Mouse (Mus musculus): Measurements from ENCODE around the gene Sft2d2. TPM values are rescaled to one million over a fixed set of nuclear protein-coding genes. Genes with fewer than 3 reads are reported as not detected.

The Sft2d2 gene
- polyA plus RNA-seq, 1 experiment, result 6.9 TPM

GRCm38 (mm10) chr1:165201445-165202012, 7.3 kb upstream of the Sft2d2 start:
- H3K27me3 ChIP-seq (ENCODE audit: control insufficient read depth, insufficient read depth, insufficient read length), result no peaks in the 10 kb centered on the region
- TF ChIP-seq CEBPB (IDR thresholded peaks at IDR 0.05; ENCODE audit: low read depth), result no peak
- no peak for TF ChIP-seq MYOD1 (IDR thresholded peaks at IDR 0.05; ENCODE audit: control insufficient read depth, insufficient read length, low read depth)
- no peak for TF ChIP-seq MYOG (IDR thresholded peaks at IDR 0.05; ENCODE audit: control insufficient read depth, extremely low read depth, insufficient read length)
- no peak for TF ChIP-seq USF1 (IDR thresholded peaks at IDR 0.05; ENCODE audit: low read depth)
- TF ChIP-seq MAX (IDR thresholded peaks at IDR 0.05), result no peak
- TF ChIP-seq FOSL1 (IDR thresholded peaks at IDR 0.05; ENCODE audit: insufficient read depth, low read length, poor library complexity, severe bottlenecking), result no peak
- no peak for TF ChIP-seq CTCF (IDR thresholded peaks at IDR 0.05; ENCODE audit: control insufficient read depth, insufficient read depth, insufficient read length)
- H3K79me3 ChIP-seq (ENCODE audit: low read depth), result no peaks in the 10 kb centered on the region
- H3K36me3 ChIP-seq (ENCODE audit: control insufficient read depth, insufficient read depth), result no peaks in the 10 kb centered on the region
- no peak overlapping the region for H3K4me3 ChIP-seq (ENCODE audit: insufficient read depth, poor library complexity, severe bottlenecking)
- H3K79me2 ChIP-seq (ENCODE audit: control insufficient read depth, insufficient read depth), result no peaks in the 10 kb centered on the region
- no peak overlapping the region for H3ac ChIP-seq (ENCODE audit: control insufficient read depth, insufficient read length, low read depth)

GRCm38 (mm10) chr1:165200748-165201147, 6.5 kb upstream of the Sft2d2 start:
- Histone ChIP-seq H3K27me3 (ENCODE audit: control insufficient read depth, insufficient read depth, insufficient read length) (no peaks in the 10 kb centered on the region), H3K79me3 (ENCODE audit: low read depth) (no peaks in the 10 kb centered on the region), H3K36me3 (ENCODE audit: control insufficient read depth, insufficient read depth) (no peaks in the 10 kb centered on the region), H3ac (ENCODE audit: control insufficient read depth, insufficient read length, low read depth) (no peak overlapping the region), H3K4me3 (ENCODE audit: insufficient read depth, poor library complexity, severe bottlenecking) (no peak overlapping the region), H3K79me2 (ENCODE audit: control insufficient read depth, insufficient read depth) (no peaks in the 10 kb centered on the region)
- TF ChIP-seq MYOG (IDR thresholded peaks at IDR 0.05; ENCODE audit: control insufficient read depth, extremely low read depth, insufficient read length) (no peak), FOSL1 (IDR thresholded peaks at IDR 0.05; ENCODE audit: insufficient read depth, low read length, poor library complexity, severe bottlenecking) (no peak), CTCF (IDR thresholded peaks at IDR 0.05; ENCODE audit: control insufficient read depth, insufficient read depth, insufficient read length) (no peak), USF1 (IDR thresholded peaks at IDR 0.05; ENCODE audit: low read depth) (no peak), MYOD1 (IDR thresholded peaks at IDR 0.05; ENCODE audit: control insufficient read depth, insufficient read length, low read depth) (no peak), MAX (IDR thresholded peaks at IDR 0.05) (no peak), CEBPB (IDR thresholded peaks at IDR 0.05; ENCODE audit: low read depth) (no peak)

DNA sequence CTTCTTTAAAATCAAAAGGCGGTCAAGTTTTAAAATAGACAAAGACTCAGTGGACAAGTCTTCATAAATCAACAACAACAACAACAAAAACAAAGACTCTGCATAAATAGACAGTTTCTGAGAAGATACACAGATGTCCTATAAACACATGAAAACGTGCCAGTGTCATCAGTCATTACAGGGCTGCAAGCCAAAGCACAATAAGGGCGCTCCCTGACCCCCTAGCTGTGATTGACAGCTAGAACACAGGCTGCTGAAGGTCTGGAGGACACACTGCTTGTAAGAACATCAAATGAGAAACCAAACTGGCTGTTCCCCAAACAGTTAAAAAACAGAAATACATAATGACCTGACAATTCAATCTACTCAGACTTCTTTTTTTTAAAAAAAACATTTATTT, 5.4 kb upstream of the Sft2d2 start:
- Histone ChIP-seq H3K27me3 (ENCODE audit: control insufficient read depth, insufficient read depth, insufficient read length) (no peaks in the 10 kb centered on the region), H3K79me2 (ENCODE audit: control insufficient read depth, insufficient read depth) (no peaks in the 10 kb centered on the region), H3ac (ENCODE audit: control insufficient read depth, insufficient read length, low read depth) (no peak overlapping the region), H3K79me3 (ENCODE audit: low read depth) (no peaks in the 10 kb centered on the region), H3K36me3 (ENCODE audit: control insufficient read depth, insufficient read depth) (no peaks in the 10 kb centered on the region), H3K4me3 (ENCODE audit: insufficient read depth, poor library complexity, severe bottlenecking) (no peak overlapping the region)
- TF ChIP-seq MAX (IDR thresholded peaks at IDR 0.05) (no peak), CEBPB (IDR thresholded peaks at IDR 0.05; ENCODE audit: low read depth) (no peak), MYOD1 (IDR thresholded peaks at IDR 0.05; ENCODE audit: control insufficient read depth, insufficient read length, low read depth) (no peak), FOSL1 (IDR thresholded peaks at IDR 0.05; ENCODE audit: insufficient read depth, low read length, poor library complexity, severe bottlenecking) (no peak), CTCF (IDR thresholded peaks at IDR 0.05; ENCODE audit: control insufficient read depth, insufficient read depth, insufficient read length) (no peak), MYOG (IDR thresholded peaks at IDR 0.05; ENCODE audit: control insufficient read depth, extremely low read depth, insufficient read length) (no peak)

- H3ac ChIP-seq (ENCODE audit: control insufficient read depth, insufficient read length, low read depth), result no peak overlapping the region
- no peak overlapping the region for H3K4me3 ChIP-seq (ENCODE audit: insufficient read depth, poor library complexity, severe bottlenecking)
- H3K79me3 ChIP-seq (ENCODE audit: low read depth), result no peaks in the 10 kb centered on the region
- H3K27me3 ChIP-seq (ENCODE audit: control insufficient read depth, insufficient read depth, insufficient read length), result no peaks in the 10 kb centered on the region
- no peaks in the 10 kb centered on the region for H3K36me3 ChIP-seq (ENCODE audit: control insufficient read depth, insufficient read depth)
- TF ChIP-seq MAX (IDR thresholded peaks at IDR 0.05) (no peak), MYOG (IDR thresholded peaks at IDR 0.05; ENCODE audit: control insufficient read depth, extremely low read depth, insufficient read length) (no peak), MYOD1 (IDR thresholded peaks at IDR 0.05; ENCODE audit: control insufficient read depth, insufficient read length, low read depth) (no peak), USF1 (IDR thresholded peaks at IDR 0.05; ENCODE audit: low read depth) (no peak), CEBPB (IDR thresholded peaks at IDR 0.05; ENCODE audit: low read depth) (no peak), CTCF (IDR thresholded peaks at IDR 0.05; ENCODE audit: control insufficient read depth, insufficient read depth, insufficient read length) (no peak), FOSL1 (IDR thresholded peaks at IDR 0.05; ENCODE audit: insufficient read depth, low read length, poor library complexity, severe bottlenecking) (no peak)
- no peaks in the 10 kb centered on the region for H3K79me2 ChIP-seq (ENCODE audit: control insufficient read depth, insufficient read depth)
Observed at GRCm38 (mm10) chr1:165198951-165199350, 4.7 kb upstream of the Sft2d2 start.

DNA sequence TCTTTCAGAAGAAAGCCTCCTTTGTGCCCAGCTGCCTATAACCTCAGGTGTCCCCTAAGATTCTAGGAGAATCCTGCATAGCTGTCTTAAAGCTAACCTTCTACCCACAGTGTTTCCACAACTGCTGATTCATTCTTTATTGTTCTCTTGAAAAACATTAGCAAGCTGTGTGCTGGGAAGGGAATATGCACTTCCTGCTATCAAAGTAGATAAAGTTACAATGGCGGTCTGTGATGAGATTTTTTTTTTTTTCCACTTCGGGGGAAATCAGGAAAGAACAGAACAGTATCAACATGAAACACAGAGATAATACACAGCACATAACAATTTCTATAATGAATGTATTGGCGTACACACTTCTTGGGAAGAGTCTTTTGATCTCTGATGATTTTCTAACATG, 3.6 kb upstream of the Sft2d2 start:
- Histone ChIP-seq H3K27me3 (ENCODE audit: control insufficient read depth, insufficient read depth, insufficient read length) (no peaks in the 10 kb centered on the region), H3K36me3 (ENCODE audit: control insufficient read depth, insufficient read depth) (no peaks in the 10 kb centered on the region), H3K4me3 (ENCODE audit: insufficient read depth, poor library complexity, severe bottlenecking) (no peak overlapping the region), H3K79me2 (ENCODE audit: control insufficient read depth, insufficient read depth) (peaks cover 6% of the 10 kb centered on the region), H3K79me3 (ENCODE audit: low read depth) (peaks cover 2% of the 10 kb centered on the region), H3ac (ENCODE audit: control insufficient read depth, insufficient read length, low read depth) (no peak overlapping the region)
- TF ChIP-seq FOSL1 (IDR thresholded peaks at IDR 0.05; ENCODE audit: insufficient read depth, low read length, poor library complexity, severe bottlenecking), result no peak
- TF ChIP-seq CTCF (IDR thresholded peaks at IDR 0.05; ENCODE audit: control insufficient read depth, insufficient read depth, insufficient read length), result no peak
- TF ChIP-seq MYOD1 (IDR thresholded peaks at IDR 0.05; ENCODE audit: control insufficient read depth, insufficient read length, low read depth), result no peak
- TF ChIP-seq MYOG (IDR thresholded peaks at IDR 0.05; ENCODE audit: control insufficient read depth, extremely low read depth, insufficient read length), result no peak

All from C2C12 (cell line).